10 mouse cellular contexts compared by ENCODE assay signal in genomic region chr3:84230988-84231387, GRCm38 (mm10). TPM values are rescaled to one million over a fixed set of nuclear protein-coding genes. Genes with fewer than 3 reads are reported as not detected.
A peak's percentile ranks its signal among the peaks of the same experiment; 100 is the strongest.
DNase-seq lines count a peak whose midpoint lies in the region; ATAC-seq lines count a peak whose summit lies in the region.
"Had no signal": no experiment of that assay in that cellular context is flagged by ENCODE, and none has a peak within 500 bp of the region (broad histone marks: within the 10 kb centered on the region; RNA-seq: fewer than 3 reads in every experiment).

No protein-coding gene starts in this region.

- H3K27me3 ChIP-seq in liver, embryonic 12.5 days (replicated peaks): no peaks in the 10 kb centered on the region

- H3K4me3 ChIP-seq in liver, embryonic 12.5 days: no peak overlapping the region

- 0 out of 2 replicates have a peak, but pooled peaks cover 5% of the 10 kb centered on the region for H3K9me3 ChIP-seq in liver, embryonic 12.5 days (replicated peaks)

- H3K4me1 ChIP-seq in liver, embryonic 12.5 days: peaks cover 35% of the 10 kb centered on the region

- no peak overlapping the region for H3K9ac ChIP-seq in liver, embryonic 12.5 days

- 0 out of 2 replicates have a peak, but pooled peaks have one; percentile 30 for ATAC-seq in liver, embryonic 12.5 days
- ATAC-seq in monocyte, adult 5-6 weeks (replicated peaks; ENCODE audit: insufficient number of reproducible peaks, low FRiP score, low TSS enrichment, poor library complexity, severe bottlenecking): no peak

- H3K27ac ChIP-seq in liver, embryonic 12.5 days: no peak overlapping the region

- H3K4me2 ChIP-seq in liver, embryonic 12.5 days: no peak overlapping the region

- 60% methylated on average over 3 of the region's 3 CpGs for WGBS in liver, embryonic 12.5 days (ENCODE audit: insufficient replicate concordance)

- DNase-seq in spleen, postnatal 10 days (ENCODE audit: low spot score in 2 of 2): peak; percentile 20 to 59
- no peak for DNase-seq in spleen, adult 12 weeks (ENCODE audit: low spot score)
- peak; percentile 68 to 77 for DNase-seq in heart, adult 9 months (ENCODE audit: low spot score in 2 of 2)
- peak; percentile 72 for DNase-seq in testis, postnatal 10 days (ENCODE audit: low spot score)
- no peak for DNase-seq in left cerebral cortex, adult 11 months (ENCODE audit: low spot score)
- DNase-seq in B cell, adult 2 months: no peak

- H3K36me3 ChIP-seq in liver, embryonic 12.5 days: no peaks in the 10 kb centered on the region

RNA-seq across cellular contexts. Expression of gene Gm6525, which starts 57.1 kb away (rescaled TPM):
- 0.30 TPM in 1 of 2 replicates, not detected in the other for polyA plus RNA-seq in liver, embryonic 12.5 days (2016; fragmentation: Nextera tagmentation; extraction: Ambion mirVana)
- total RNA-seq in monocyte, adult 5-6 weeks (2017): not detected in 3 replicates
- total RNA-seq: layer of hippocampus, postnatal 10 days had no signal
- polyA plus RNA-seq: thymus, postnatal 0 days had no signal

Comparison
In these comparisons a context has a peak if more than half of its experiments do, and no peak if none do; other contexts are left out.
1. DNase-seq: peak in spleen, postnatal 10 days (2 of 2), heart, adult 9 months (2 of 2) and testis, postnatal 10 days (single experiment); none in spleen, adult 12 weeks (single experiment), left cerebral cortex, adult 11 months (single experiment) and B cell, adult 2 months (0 of 2).